Mouse (Mus musculus): ENCODE measurements at regions not wholly inside any gene's neighbourhood (a gene's known extent, or its start where the extent isn't known, plus 50 kb on each side); places are given as distances from the start of the nearest gene placed in this dataset.
A peak's percentile ranks its signal among the peaks of the same experiment; 100 is the strongest.

DNA sequence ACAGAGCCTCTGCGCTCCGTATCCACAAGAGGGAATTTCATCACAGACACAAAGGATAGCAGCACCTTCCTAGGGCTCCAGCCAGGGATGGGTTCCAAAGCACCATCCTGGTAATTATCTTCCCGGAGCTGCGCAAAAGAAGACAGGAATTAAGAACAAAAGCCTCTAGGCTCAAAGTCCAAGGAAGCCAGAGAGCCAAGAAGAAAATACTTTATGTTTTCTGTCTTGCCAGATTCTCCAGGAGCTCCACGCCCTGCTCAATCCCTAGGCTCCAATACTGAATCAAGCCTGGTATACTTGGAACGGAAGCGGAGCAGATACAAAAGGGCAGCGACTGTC lies 54.4 kb downstream of the Irf2bpl start:
- intact Hi-C loops (cut with DNase I) = loop anchor here (5.0 kb wide), 1 partner anchor 52 kb away; the partner anchor contains the start of gene Irf2bpl
- no peak for DNase-seq

- DNase-seq = no peak
- intact Hi-C loops (cut with DNase I) = loop anchor here (5.0 kb wide), 1 partner anchor 53 kb away; the partner anchor contains the start of gene Irf2bpl
These were observed 54.9 kb downstream of the Irf2bpl start for GRCm38 (mm10) chr12:86829581-86830246.

DNA sequence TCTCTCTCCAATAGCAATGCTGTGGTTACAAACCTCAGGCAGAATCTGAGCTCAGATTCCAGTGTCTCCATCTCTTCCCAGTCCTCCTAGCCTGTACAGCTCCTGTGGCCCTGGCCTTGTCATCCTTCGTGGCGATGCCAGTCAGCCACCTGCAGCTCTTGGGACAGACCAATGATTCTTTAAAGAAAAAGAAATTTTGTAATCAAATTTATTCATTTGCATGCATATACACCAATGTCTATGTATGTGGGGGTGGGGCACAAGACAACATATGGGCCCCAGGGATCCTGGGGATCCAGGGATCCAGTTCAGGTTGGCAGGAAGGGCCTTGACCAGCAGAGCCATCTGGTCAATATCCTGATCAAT lies 57.4 kb downstream of the Irf2bpl start:
- no peak for DNase-seq
- intact Hi-C loops (cut with DNase I) = no loop called here

- intact Hi-C loops (cut with DNase I) = no loop called here
These were observed 58.0 kb downstream of the Irf2bpl start for GRCm38 (mm10) chr12:86826420-86827240.

GRCm38 (mm10) chr12:86825584-86826419 lies 58.8 kb downstream of the Irf2bpl start:
- no peak for DNase-seq
- intact Hi-C loops (cut with DNase I) = no loop called here

More at GRCm38 (mm10) chr12:86826420-86827240, 58.0 kb downstream of the Irf2bpl start:
- no peak for DNase-seq

DNA sequence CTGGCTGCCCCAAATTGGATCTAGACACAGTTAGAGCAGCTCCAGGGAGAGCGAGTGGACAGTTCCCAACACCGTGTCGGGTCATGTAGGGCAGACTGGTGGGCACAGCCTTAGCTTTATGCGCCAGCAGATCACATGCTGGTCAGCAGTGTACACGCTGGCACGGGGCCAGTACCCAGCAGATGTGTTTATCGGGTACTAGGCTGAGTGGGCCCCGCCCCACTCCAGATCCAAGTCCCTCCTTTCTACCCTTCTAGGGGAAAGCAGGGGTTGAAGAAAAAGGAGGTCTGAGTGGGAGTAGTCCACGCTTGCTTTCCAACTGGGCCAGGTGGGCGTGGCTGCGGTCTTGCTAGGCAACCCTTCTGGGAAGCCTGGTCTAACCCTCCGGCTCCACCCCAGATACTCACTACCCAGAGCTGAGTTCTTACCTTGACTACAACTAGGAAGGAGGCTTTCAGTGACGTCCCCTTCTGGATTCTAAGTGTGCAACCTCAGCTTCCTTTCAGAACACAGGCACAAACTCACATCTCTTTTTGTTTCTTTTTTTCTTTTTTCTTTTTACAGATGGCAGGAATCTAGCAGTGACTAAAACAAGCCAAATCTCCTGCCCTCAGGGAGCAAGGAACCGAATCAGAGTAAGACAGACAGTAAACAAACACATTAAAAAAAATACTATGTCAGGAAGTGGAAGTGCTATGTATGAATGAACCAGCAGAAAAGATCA lies 59.6 kb downstream of the Irf2bpl start:
- DNase-seq = peak; percentile 83 to 86
- intact Hi-C loops (cut with DNase I) = no loop called here

DNA sequence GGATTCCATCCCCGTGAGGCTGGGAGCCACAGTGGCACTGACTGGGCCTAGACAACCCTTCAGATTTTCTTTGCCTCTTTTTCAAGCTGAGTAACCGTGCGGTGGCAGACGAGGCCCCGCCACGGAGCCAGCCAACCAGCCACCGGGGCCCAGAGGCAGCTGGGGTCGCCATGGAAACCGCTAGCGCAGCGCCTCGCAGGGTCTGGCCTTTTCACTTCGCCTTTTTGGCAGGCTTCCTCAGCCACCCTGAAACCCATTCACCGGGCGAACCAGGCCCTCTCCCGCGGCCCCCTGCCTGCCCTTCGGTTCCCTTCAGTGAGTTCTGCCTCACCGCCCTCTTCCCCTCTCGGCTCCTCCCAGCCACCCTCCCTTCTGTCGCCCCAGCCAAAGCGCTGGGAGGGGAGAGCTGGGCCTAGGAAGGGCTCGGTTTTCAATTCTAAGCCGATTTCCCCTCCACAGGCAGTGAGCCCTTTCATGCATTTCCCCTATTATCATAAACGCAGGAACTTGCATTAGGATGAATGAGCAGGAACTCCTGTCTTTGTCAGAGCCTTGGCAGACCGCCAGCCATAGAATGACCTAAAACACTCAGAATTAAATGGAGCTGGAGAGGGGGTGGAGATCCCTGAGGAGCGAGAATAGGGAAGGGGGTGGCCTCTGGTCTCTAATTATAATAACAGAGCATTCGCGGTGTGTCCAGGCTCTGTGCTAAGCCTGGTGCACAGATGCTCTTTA lies 60.6 kb downstream of the Irf2bpl start:
- intact Hi-C loops (cut with DNase I) = loop anchor here (2.0 kb wide), 1 partner anchor 21 kb away; no protein-coding TSS in a partner anchor
- DNase-seq = peak; percentile 77 to 83

- intact Hi-C loops (cut with DNase I) = loop anchor here (2.0 kb wide), 1 partner anchor 21 kb away; no protein-coding TSS in a partner anchor
These were observed 61.1 kb downstream of the Irf2bpl start for GRCm38 (mm10) chr12:86823488-86823854.

DNA sequence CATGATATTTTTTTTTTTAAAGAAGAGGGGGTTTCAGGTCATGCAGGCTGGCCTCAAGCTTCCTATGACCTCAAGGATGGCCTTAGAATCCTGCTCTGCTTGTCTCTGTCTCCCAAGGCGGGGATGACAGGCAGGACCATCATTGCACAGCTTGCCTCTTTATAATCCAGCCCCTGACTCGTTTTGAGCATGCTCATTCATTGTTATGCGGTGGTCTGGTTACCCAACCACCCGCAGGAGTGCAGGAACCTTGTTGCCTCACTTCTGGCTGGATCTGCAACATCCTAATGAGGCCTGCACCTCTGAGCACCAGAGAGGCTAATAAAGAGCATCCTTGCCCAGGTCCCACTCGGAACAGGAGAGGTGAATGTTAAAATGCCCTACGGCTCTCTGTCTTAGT lies 63.4 kb downstream of the Irf2bpl start:
- intact Hi-C loops (cut with DNase I) = no loop called here
- no peak for DNase-seq

More at GRCm38 (mm10) chr12:86823488-86823854, 61.1 kb downstream of the Irf2bpl start:
- DNase-seq = no peak

DNA sequence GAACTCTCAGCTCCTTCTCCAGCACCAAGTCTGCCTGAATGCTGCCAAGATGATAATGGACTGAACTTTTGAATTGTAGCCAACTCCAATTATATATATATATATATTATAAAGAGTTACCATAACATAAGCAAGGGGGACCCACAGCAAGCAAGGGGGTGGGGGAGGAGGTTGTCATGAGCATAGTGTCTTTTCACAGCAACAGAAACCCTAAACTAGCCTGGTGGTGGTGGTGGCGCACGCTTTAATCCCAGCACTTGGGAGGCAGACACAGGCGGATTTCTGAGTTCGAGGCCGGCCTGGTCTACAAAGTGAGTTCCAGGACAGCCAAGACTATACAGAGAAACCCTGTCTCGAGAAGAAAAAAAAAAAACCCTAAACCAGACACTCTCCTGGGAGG lies 65.0 kb downstream of the Irf2bpl start:
- DNase-seq = no peak
- intact Hi-C loops (cut with DNase I) = loop anchor here (5.0 kb wide), 1 partner anchor 63 kb away; the partner anchor contains the start of gene Irf2bpl

GRCm38 (mm10) chr12:86819163-86819562 lies 65.4 kb downstream of the Irf2bpl start:
- intact Hi-C loops (cut with DNase I) = loop anchor here (5.0 kb wide), 1 partner anchor 63 kb away; the partner anchor contains the start of gene Irf2bpl

GRCm38 (mm10) chr12:86818201-86818600 lies 66.4 kb downstream of the Irf2bpl start:
- intact Hi-C loops (cut with DNase I) = loop anchor here (5.0 kb wide), 1 partner anchor 64 kb away; the partner anchor contains the start of gene Irf2bpl
- DNase-seq = no peak

More at GRCm38 (mm10) chr12:86819163-86819562, 65.4 kb downstream of the Irf2bpl start:
- no peak for DNase-seq

GRCm38 (mm10) chr12:86816702-86817610 lies 67.6 kb downstream of the Irf2bpl start:
- DNase-seq = peak; percentile 54 to 63
- intact Hi-C loops (cut with DNase I) = loop anchor here (5.0 kb wide), 1 partner anchor 65 kb away; the partner anchor contains the start of gene Irf2bpl

DNA sequence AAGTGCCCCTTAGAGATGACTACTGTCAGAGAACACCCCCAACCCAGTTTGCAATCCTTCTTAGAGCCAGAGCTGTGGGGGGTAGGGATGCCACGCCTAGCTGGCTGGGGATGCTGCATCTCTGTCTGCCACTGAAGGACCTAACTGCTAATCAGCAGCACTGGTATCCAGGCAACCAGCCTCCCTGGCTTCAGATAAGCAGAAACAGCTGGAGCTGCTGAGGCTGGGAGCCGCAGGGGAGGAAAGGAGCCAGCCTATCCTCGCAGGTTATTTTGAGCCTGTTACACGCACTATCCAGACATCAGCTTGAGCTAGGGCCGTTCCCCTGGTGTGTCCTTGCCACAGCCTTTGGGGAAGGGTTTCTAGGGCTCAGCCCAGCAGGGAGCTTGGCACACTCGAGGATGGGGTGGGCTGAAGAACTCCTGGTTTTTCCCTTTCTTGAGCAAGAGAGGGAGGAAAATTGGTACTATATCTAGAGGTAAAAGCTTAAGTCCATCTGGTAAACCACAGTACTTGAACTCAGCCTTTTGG lies 68.4 kb downstream of the Irf2bpl start:
- intact Hi-C loops (cut with DNase I) = loop anchor here (5.0 kb wide), 1 partner anchor 66 kb away; the partner anchor contains the start of gene Irf2bpl

GRCm38 (mm10) chr12:86814740-86815139 lies 69.9 kb downstream of the Irf2bpl start:
- intact Hi-C loops (cut with DNase I) = loop anchor here (5.0 kb wide), 1 partner anchor 68 kb away; the partner anchor contains the start of gene Irf2bpl
- no peak for DNase-seq

More for the DNA sequence above, 68.4 kb downstream of the Irf2bpl start:
- DNase-seq = peak; percentile 59 to 61
